Mouse (Mus musculus) ES-Bruce4 (cell line): ENCODE results near the gene Zfp831.

Source experiments
- CTCF ChIP-seq: IDR thresholded peaks from one replicate; pipeline ENCODE4 v1.8.1; 2011; ENCODE audit warnings: low read depth, low read length
- POLR2A ChIP-seq: IDR thresholded peaks from one replicate; pipeline ENCODE4 v1.8.1; 2011; ENCODE audit warnings: low read length; ENCODE audit not compliant: insufficient read depth

DNA sequence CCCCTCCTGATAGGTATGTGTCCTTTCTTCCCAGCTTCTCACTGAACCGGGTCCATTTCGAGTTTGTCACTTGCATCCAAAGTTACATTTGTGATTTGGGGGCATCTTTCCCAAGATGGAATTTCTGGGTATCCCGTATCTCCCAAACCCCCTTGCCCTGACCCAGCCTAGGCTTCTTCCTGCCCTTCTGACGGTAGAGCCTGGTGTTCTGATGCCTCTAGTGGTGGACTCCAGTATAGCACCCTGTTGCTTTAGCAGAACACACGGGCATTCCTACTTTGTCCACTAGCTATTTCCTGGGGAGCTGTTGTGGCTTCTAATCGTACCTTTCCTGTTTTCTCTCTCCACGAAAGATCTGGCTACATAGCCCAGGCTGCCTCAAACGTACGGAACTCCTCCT lies 32.3 kb downstream of the Zfp831 start:
- peak; percentile 75 for TF ChIP-seq CTCF
- no peak for TF ChIP-seq POLR2A
